In genomic region chr11:12038470-12038985, GRCm38 (mm10) we compare ENCODE assay signal across 9 mouse cellular contexts. TPM values are rescaled to one million over a fixed set of nuclear protein-coding genes. Genes with fewer than 3 reads are reported as not detected.
DNase-seq lines count a peak whose midpoint lies in the region; ATAC-seq lines count a peak whose summit lies in the region.
"Had no signal": no experiment of that assay in that cellular context is flagged by ENCODE, and none has a peak within 500 bp of the region (broad histone marks: within the 10 kb centered on the region; RNA-seq: fewer than 3 reads in every experiment).

Gene Grb10, minus strand, starts transcription at chr11:12038683.

- peak within 1 kb of the TSS; percentile 88 for H3K9ac ChIP-seq in neural tube, embryonic 12.5 days

- H3K9me3 ChIP-seq in neural tube, embryonic 12.5 days: no peaks in the 10 kb centered on the region

- no peak for ATAC-seq in neural tube, embryonic 12.5 days (ENCODE audit: low FRiP score, low read depth)

- H3K27ac ChIP-seq in neural tube, embryonic 12.5 days: peak within 1 kb of the TSS; percentile 57; the same call in 1 of the 2 replicates

- H3K4me3 ChIP-seq in neural tube, embryonic 12.5 days: peak within 1 kb of the TSS; percentile 66

- peaks cover 3% of the 10 kb centered on the region; the same call in 1 of the 2 replicates for H3K4me1 ChIP-seq in neural tube, embryonic 12.5 days

- peaks cover 85% of the 10 kb centered on the region for H3K27me3 ChIP-seq in neural tube, embryonic 12.5 days (replicated peaks)

- peak within 1 kb of the TSS; percentile 58 for H3K4me2 ChIP-seq in neural tube, embryonic 12.5 days (replicated peaks)

- no peak for DNase-seq in layer of hippocampus, adult 8-10 months (ENCODE audit: low spot score in 2 of 2)
- no peak for DNase-seq in layer of hippocampus, adult 9-10 months (ENCODE audit: low spot score)
- DNase-seq in embryo, embryonic 10 days (ENCODE audit: low spot score): peak; percentile 15
- DNase-seq in heart, adult 8-10 months (ENCODE audit: low spot score): no peak
- DNase-seq in layer of hippocampus, postnatal 36 days: no peak
- no peak for DNase-seq in spleen, postnatal 4 days (ENCODE audit: low spot score in 2 of 2)
- DNase-seq in cerebellum, postnatal 25 days: no peak

- H3K36me3 ChIP-seq in neural tube, embryonic 12.5 days: no peaks in the 10 kb centered on the region

- WGBS in neural tube, embryonic 12.5 days: 22% methylated on average over 10 of the region's 10 CpGs

RNA-seq across cellular contexts. Expression of gene Grb10, which starts in this region (rescaled TPM):
- total RNA-seq in layer of hippocampus, adult 8-10 months (2022): 10 to 100 TPM; 28.0 to 36.2 (median 32.3) TPM
- total RNA-seq in heart, adult 8-10 months (2022): 10 to 100 TPM; 47.8 to 83.5 (median 60.5) TPM
- total RNA-seq in layer of hippocampus, postnatal 36 days (2021): 10 to 100 TPM; 21.9 to 22.6 TPM
- 320 and 336 TPM in 2 replicates for polyA plus RNA-seq in neural tube, embryonic 12.5 days (2016; fragmentation: Nextera tagmentation; extraction: Ambion mirVana)
- total RNA-seq: MEL had no signal
